Mouse (Mus musculus): ENCODE data around the gene Mctp1. TPM values are rescaled to one million over a fixed set of nuclear protein-coding genes. Genes with fewer than 3 reads are reported as not detected.

The Mctp1 gene
- total and polyA plus RNA-seq, 3 experiments, result not detected

- H3K27ac ChIP-seq (ENCODE audit: control insufficient read depth, low read depth, low read length), result no peak overlapping the region
- DNase-seq (ENCODE audit: low read depth, low spot score), result no peak
- H3K9ac ChIP-seq (ENCODE audit: control insufficient read depth, low read depth, low read length, poor library complexity, severe bottlenecking), result no peak overlapping the region
- no peaks in the 10 kb centered on the region for H3K79me2 ChIP-seq (ENCODE audit: control insufficient read depth, insufficient read depth, low read length, poor library complexity)
- TF ChIP-seq POLR2AphosphoS5 (IDR thresholded peaks at IDR 0.05; ENCODE audit: borderline replicate concordance, low read depth, low read length), result no peak
- TF ChIP-seq ETS1 (IDR thresholded peaks at IDR 0.05; ENCODE audit: low read depth, low read length), result no peak
- no peak for TF ChIP-seq ELF1 (IDR thresholded peaks at IDR 0.05; ENCODE audit: low read depth, low read length)
- TF ChIP-seq MAZ (IDR thresholded peaks at IDR 0.05; ENCODE audit: low read depth, low read length), result no peak
- TF ChIP-seq SIN3A (IDR thresholded peaks at IDR 0.05; ENCODE audit: low read length), result no peak
- no peak for TF ChIP-seq NELFE (IDR thresholded peaks at IDR 0.05; ENCODE audit: low read depth, low read length)
- no peaks in the 10 kb centered on the region for H3K36me3 ChIP-seq (ENCODE audit: control insufficient read depth in 1 of 2, insufficient read depth in 2 of 2, low read length in 2 of 2)
- H3K27me3 ChIP-seq (ENCODE audit: control insufficient read depth in 1 of 2, insufficient read depth in 2 of 2, low read length in 2 of 2), result no peaks in the 10 kb centered on the region
- no peak overlapping the region for H3K4me3 ChIP-seq (ENCODE audit: control insufficient read depth in 1 of 2, insufficient read depth in 1 of 2, low read depth in 2 of 2, low read length in 2 of 2)
- H3K4me1 ChIP-seq (ENCODE audit: control insufficient read depth in 1 of 2, insufficient read depth in 2 of 2, low read length in 2 of 2), result no peaks in the 10 kb centered on the region
- H3K9me3 ChIP-seq (replicated peaks; ENCODE audit: insufficient read depth, low read length), result no peaks in the 10 kb centered on the region
These were observed 146.7 kb downstream of the Mctp1 start for GRCm38 (mm10) chr13:76530867-76531504.

DNA sequence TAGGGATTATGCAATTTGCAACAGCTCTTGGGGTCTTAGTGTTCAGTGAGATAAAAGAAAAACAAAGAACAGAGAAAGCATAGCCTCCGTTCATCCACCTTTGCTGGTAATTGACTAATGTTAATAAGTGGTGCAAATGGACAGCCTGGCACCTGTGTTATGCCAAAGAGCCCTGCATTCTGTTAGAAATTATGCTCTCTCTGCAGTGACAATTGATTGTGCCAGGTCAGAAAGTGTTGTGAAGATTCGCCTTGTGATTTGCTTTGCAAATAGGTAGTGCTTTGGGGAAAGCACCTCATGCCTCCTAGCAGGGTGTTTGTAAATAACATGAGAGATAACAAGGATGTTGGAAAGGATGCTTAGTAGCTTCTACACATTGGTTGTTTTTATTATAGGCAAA lies 163.5 kb downstream of the Mctp1 start:
- Histone ChIP-seq H3K36me3 (ENCODE audit: control insufficient read depth in 1 of 2, insufficient read depth in 2 of 2, low read length in 2 of 2) (no peaks in the 10 kb centered on the region), H3K4me1 (ENCODE audit: control insufficient read depth in 1 of 2, insufficient read depth in 2 of 2, low read length in 2 of 2) (no peaks in the 10 kb centered on the region), H3K27me3 (ENCODE audit: control insufficient read depth in 1 of 2, insufficient read depth in 2 of 2, low read length in 2 of 2) (no peaks in the 10 kb centered on the region), H3K9ac (ENCODE audit: control insufficient read depth, low read depth, low read length, poor library complexity, severe bottlenecking) (no peak overlapping the region), H3K4me3 (ENCODE audit: control insufficient read depth in 1 of 2, insufficient read depth in 1 of 2, low read depth in 2 of 2, low read length in 2 of 2) (no peak overlapping the region), H3K9me3 (replicated peaks; ENCODE audit: insufficient read depth, low read length) (no peaks in the 10 kb centered on the region), H3K79me2 (ENCODE audit: control insufficient read depth, insufficient read depth, low read length, poor library complexity) (no peaks in the 10 kb centered on the region), H3K27ac (ENCODE audit: control insufficient read depth, low read depth, low read length) (no peak overlapping the region)
- DNase-seq (ENCODE audit: low read depth, low spot score), result no peak
- TF ChIP-seq MAX (IDR thresholded peaks at IDR 0.05; ENCODE audit: low read length) (no peak), JUND (IDR thresholded peaks at IDR 0.05; ENCODE audit: low read depth, low read length) (no peak), CHD1 (IDR thresholded peaks at IDR 0.05; ENCODE audit: low read depth, low read length) (no peak), ETS1 (IDR thresholded peaks at IDR 0.05; ENCODE audit: low read depth, low read length) (no peak), ZMIZ1 (IDR thresholded peaks at IDR 0.05; ENCODE audit: low read depth, low read length) (no peak), POLR2A (IDR thresholded peaks at IDR 0.05; ENCODE audit: control insufficient read depth in 1 of 2, insufficient read depth in 1 of 2, low read depth in 1 of 2, low read length in 2 of 2, poor library complexity in 1 of 2) (no peak), SIN3A (IDR thresholded peaks at IDR 0.05; ENCODE audit: low read length) (no peak), MAFK (IDR thresholded peaks at IDR 0.05; ENCODE audit: borderline replicate concordance, low read depth, low read length) (no peak), CTCF (IDR thresholded peaks at IDR 0.05 in 2 of 3, conservative IDR thresholded peaks at IDR 0.05 in 1 of 3; ENCODE audit: control insufficient read depth in 1 of 3, insufficient read depth in 1 of 3, low read depth in 2 of 3, low read length in 3 of 3, poor library complexity in 1 of 3, severe bottlenecking in 1 of 3) (no peak)

GRCm38 (mm10) chr13:76560918-76561317 lies 176.6 kb downstream of the Mctp1 start:
- no peaks in the 10 kb centered on the region for H3K4me1 ChIP-seq (ENCODE audit: control insufficient read depth in 1 of 2, insufficient read depth in 2 of 2, low read length in 2 of 2)
- no peaks in the 10 kb centered on the region; a peak in 1 of 4 replicates for H3K27me3 ChIP-seq (ENCODE audit: control insufficient read depth in 1 of 2, insufficient read depth in 2 of 2, low read length in 2 of 2)
- H3K79me2 ChIP-seq (ENCODE audit: control insufficient read depth, insufficient read depth, low read length, poor library complexity), result no peaks in the 10 kb centered on the region
- no peaks in the 10 kb centered on the region for H3K36me3 ChIP-seq (ENCODE audit: control insufficient read depth in 1 of 2, insufficient read depth in 2 of 2, low read length in 2 of 2)
- no peak overlapping the region for H3K9ac ChIP-seq (ENCODE audit: control insufficient read depth, low read depth, low read length, poor library complexity, severe bottlenecking)
- no peak overlapping the region for H3K27ac ChIP-seq (ENCODE audit: control insufficient read depth, low read depth, low read length)
- H3K4me3 ChIP-seq (ENCODE audit: control insufficient read depth in 1 of 2, insufficient read depth in 1 of 2, low read depth in 2 of 2, low read length in 2 of 2), result no peak overlapping the region
- no peaks in the 10 kb centered on the region for H3K9me3 ChIP-seq (replicated peaks; ENCODE audit: insufficient read depth, low read length)
- TF ChIP-seq ZC3H11A (IDR thresholded peaks at IDR 0.05; ENCODE audit: low read depth, low read length) (no peak), POLR2AphosphoS5 (IDR thresholded peaks at IDR 0.05; ENCODE audit: borderline replicate concordance, low read depth, low read length) (no peak), MAX (IDR thresholded peaks at IDR 0.05; ENCODE audit: low read length) (no peak)
- DNase-seq (ENCODE audit: low read depth, low spot score), result no peak
